Mouse (Mus musculus): Measurements from ENCODE around the gene Tunar. TPM values are rescaled to one million over a fixed set of nuclear protein-coding genes. Genes with fewer than 3 reads are reported as not detected.

The Tunar gene
- polyA plus RNA-seq, 1 experiment from 2014 or later, result 0.08 TPM

- WGBS, result 79% methylated on average over 7 of the region's 7 CpGs
Measured at GRCm38 (mm10) chr12:105344460-105344859, 10.8 kb downstream of the Tunar start.

GRCm38 (mm10) chr12:105346861-105347260 lies 13.2 kb downstream of the Tunar start:
- no peak overlapping the region for H3K9ac ChIP-seq
- H3K4me3 ChIP-seq (replicated peaks), result no peak overlapping the region
- no peak for ATAC-seq (replicated peaks; ENCODE audit: low FRiP score)
- H3K4me2 ChIP-seq, result no peak overlapping the region
- 50% methylated on average over 4 of the region's 4 CpGs for WGBS
- H3K36me3 ChIP-seq, result no peaks in the 10 kb centered on the region
- no peaks in the 10 kb centered on the region for H3K4me1 ChIP-seq
- no peaks in the 10 kb centered on the region for H3K9me3 ChIP-seq (replicated peaks)
- H3K27ac ChIP-seq, result no peak overlapping the region
- H3K27me3 ChIP-seq, result peaks cover 6% of the 10 kb centered on the region; the same call in 1 of the 2 replicates

More at GRCm38 (mm10) chr12:105344460-105344859, 10.8 kb downstream of the Tunar start:
- no peak for ATAC-seq (replicated peaks; ENCODE audit: low FRiP score)
- Histone ChIP-seq H3K4me2 (no peak overlapping the region), H3K4me1 (no peaks in the 10 kb centered on the region), H3K27ac (no peak overlapping the region), H3K27me3 (peaks cover 26% of the 10 kb centered on the region), H3K36me3 (no peaks in the 10 kb centered on the region), H3K4me3 (replicated peaks) (no peak overlapping the region), H3K9me3 (replicated peaks) (no peaks in the 10 kb centered on the region), H3K9ac (no peak overlapping the region)

- H3K4me1 ChIP-seq, result no peaks in the 10 kb centered on the region
Measured at GRCm38 (mm10) chr12:105347261-105347660, 13.6 kb downstream of the Tunar start.

GRCm38 (mm10) chr12:105354266-105354665 lies 20.6 kb downstream of the Tunar start:
- WGBS, result 78% methylated on average over 9 of the region's 9 CpGs
- no peaks in the 10 kb centered on the region for H3K36me3 ChIP-seq
- no peak overlapping the region for H3K27ac ChIP-seq
- H3K4me3 ChIP-seq (replicated peaks), result no peak overlapping the region
- H3K9me3 ChIP-seq (replicated peaks), result no peaks in the 10 kb centered on the region
- no peaks in the 10 kb centered on the region for H3K4me1 ChIP-seq
- no peak for ATAC-seq (replicated peaks; ENCODE audit: low FRiP score)
- no peak overlapping the region for H3K9ac ChIP-seq
- no peaks in the 10 kb centered on the region for H3K27me3 ChIP-seq
- no peak overlapping the region for H3K4me2 ChIP-seq

More at GRCm38 (mm10) chr12:105347261-105347660, 13.6 kb downstream of the Tunar start:
- WGBS, result 85% methylated on average over 13 of the region's 13 CpGs
- Histone ChIP-seq H3K4me3 (replicated peaks) (no peak overlapping the region), H3K36me3 (no peaks in the 10 kb centered on the region), H3K9me3 (replicated peaks) (no peaks in the 10 kb centered on the region), H3K27me3 (peaks cover 6% of the 10 kb centered on the region; the same call in 1 of the 2 replicates), H3K4me2 (no peak overlapping the region), H3K27ac (no peak overlapping the region), H3K9ac (no peak overlapping the region)
- no peak for ATAC-seq (replicated peaks; ENCODE audit: low FRiP score)

GRCm38 (mm10) chr12:105354772-105355171 lies 21.1 kb downstream of the Tunar start:
- H3K4me2 ChIP-seq, result no peak overlapping the region
- H3K27ac ChIP-seq, result no peak overlapping the region
- no peak for ATAC-seq (replicated peaks; ENCODE audit: low FRiP score)
- H3K9ac ChIP-seq, result no peak overlapping the region
- H3K4me1 ChIP-seq, result no peaks in the 10 kb centered on the region
- 87% methylated on average over 8 of the region's 8 CpGs for WGBS
- no peak overlapping the region for H3K4me3 ChIP-seq (replicated peaks)
- H3K27me3 ChIP-seq, result no peaks in the 10 kb centered on the region
- H3K9me3 ChIP-seq (replicated peaks), result no peaks in the 10 kb centered on the region
- no peaks in the 10 kb centered on the region for H3K36me3 ChIP-seq

GRCm38 (mm10) chr12:105356781-105357180 lies 23.1 kb downstream of the Tunar start:
- H3K9me3 ChIP-seq (replicated peaks), result no peaks in the 10 kb centered on the region
- no peaks in the 10 kb centered on the region for H3K4me1 ChIP-seq
- ATAC-seq (replicated peaks; ENCODE audit: low FRiP score), result no peak
- H3K4me3 ChIP-seq (replicated peaks), result no peak overlapping the region
- H3K9ac ChIP-seq, result no peak overlapping the region
- H3K27me3 ChIP-seq, result no peaks in the 10 kb centered on the region
- 83% methylated on average over 13 of the region's 13 CpGs for WGBS
- H3K36me3 ChIP-seq, result no peaks in the 10 kb centered on the region
- H3K4me2 ChIP-seq, result no peak overlapping the region
- no peak overlapping the region for H3K27ac ChIP-seq

- no peak for ATAC-seq (replicated peaks; ENCODE audit: low FRiP score)
- Histone ChIP-seq H3K9me3 (replicated peaks) (no peaks in the 10 kb centered on the region), H3K4me3 (replicated peaks) (no peak overlapping the region), H3K9ac (no peak overlapping the region), H3K36me3 (no peaks in the 10 kb centered on the region), H3K27me3 (0 out of 2 replicates have a peak, but pooled peaks cover 9% of the 10 kb centered on the region), H3K4me2 (no peak overlapping the region), H3K27ac (no peak overlapping the region), H3K4me1 (peaks cover 4% of the 10 kb centered on the region; the same call in 1 of the 2 replicates)
- WGBS, result 33% methylated on average over 2 of the region's 2 CpGs
Measured at GRCm38 (mm10) chr12:105363648-105364047, 30.0 kb downstream of the Tunar start.

GRCm38 (mm10) chr12:105374564-105374963 lies 40.9 kb downstream of the Tunar start:
- 41% methylated on average over 8 of the region's 8 CpGs for WGBS
- no peak overlapping the region for H3K27ac ChIP-seq
- no peaks in the 10 kb centered on the region for H3K9me3 ChIP-seq (replicated peaks)
- no peak overlapping the region for H3K4me2 ChIP-seq
- no peaks in the 10 kb centered on the region for H3K36me3 ChIP-seq
- no peak overlapping the region for H3K9ac ChIP-seq
- no peaks in the 10 kb centered on the region for H3K4me1 ChIP-seq
- 0 out of 2 replicates have a peak, but pooled peaks cover 3% of the 10 kb centered on the region for H3K27me3 ChIP-seq
- ATAC-seq (replicated peaks; ENCODE audit: low FRiP score), result peak; percentile 74; the same call in 1 of the 2 replicates
- H3K4me3 ChIP-seq (replicated peaks), result no peak overlapping the region

GRCm38 (mm10) chr12:105376976-105377375 lies 43.3 kb downstream of the Tunar start:
- Histone ChIP-seq H3K27ac (no peak overlapping the region), H3K9me3 (replicated peaks) (no peaks in the 10 kb centered on the region), H3K27me3 (0 out of 2 replicates have a peak, but pooled peaks cover 3% of the 10 kb centered on the region), H3K4me2 (no peak overlapping the region), H3K36me3 (no peaks in the 10 kb centered on the region), H3K4me3 (replicated peaks) (no peak overlapping the region), H3K4me1 (no peaks in the 10 kb centered on the region), H3K9ac (no peak overlapping the region)
- 34% methylated on average over 12 of the region's 12 CpGs for WGBS
- ATAC-seq (replicated peaks; ENCODE audit: low FRiP score), result no peak

GRCm38 (mm10) chr12:105382733-105383132 lies 49.1 kb downstream of the Tunar start:
- Histone ChIP-seq H3K27ac (no peak overlapping the region), H3K9me3 (replicated peaks) (no peaks in the 10 kb centered on the region), H3K4me1 (peaks cover 4% of the 10 kb centered on the region; the same call in 1 of the 2 replicates), H3K27me3 (no peaks in the 10 kb centered on the region), H3K4me2 (no peak overlapping the region), H3K4me3 (replicated peaks) (no peak overlapping the region), H3K9ac (no peak overlapping the region), H3K36me3 (no peaks in the 10 kb centered on the region)
- no peak for ATAC-seq (replicated peaks; ENCODE audit: low FRiP score)
- 21% methylated on average over 7 of the region's 7 CpGs for WGBS

- Histone ChIP-seq H3K9ac (no peak overlapping the region), H3K4me1 (0 out of 2 replicates have a peak, but pooled peaks cover 3% of the 10 kb centered on the region), H3K4me3 (replicated peaks) (no peak overlapping the region), H3K27ac (no peak overlapping the region), H3K9me3 (replicated peaks) (no peaks in the 10 kb centered on the region), H3K36me3 (no peaks in the 10 kb centered on the region), H3K4me2 (no peak overlapping the region), H3K27me3 (no peaks in the 10 kb centered on the region)
- 91% methylated on average over 7 of the region's 7 CpGs for WGBS
- no peak for ATAC-seq (replicated peaks; ENCODE audit: low FRiP score)
Measured at GRCm38 (mm10) chr12:105394671-105395070, 61.0 kb downstream of the Tunar start.

GRCm38 (mm10) chr12:105398172-105398571 lies 64.5 kb downstream of the Tunar start:
- H3K9me3 ChIP-seq (replicated peaks), result no peaks in the 10 kb centered on the region
- no peaks in the 10 kb centered on the region for H3K27me3 ChIP-seq
- H3K36me3 ChIP-seq, result no peaks in the 10 kb centered on the region
- H3K27ac ChIP-seq, result no peak overlapping the region
- no peak overlapping the region for H3K4me3 ChIP-seq (replicated peaks)
- H3K4me2 ChIP-seq, result no peak overlapping the region
- H3K4me1 ChIP-seq, result 0 out of 2 replicates have a peak, but pooled peaks cover 3% of the 10 kb centered on the region
- no peak overlapping the region for H3K9ac ChIP-seq
- WGBS, result 44% methylated on average over 5 of the region's 5 CpGs
- peak; percentile 62; the same call in 1 of the 2 replicates for ATAC-seq (replicated peaks; ENCODE audit: low FRiP score)

GRCm38 (mm10) chr12:105403742-105404141 lies 70.1 kb downstream of the Tunar start:
- H3K9me3 ChIP-seq (replicated peaks), result no peaks in the 10 kb centered on the region

More at GRCm38 (mm10) chr12:105403742-105404141, 70.1 kb downstream of the Tunar start:
- no peaks in the 10 kb centered on the region for H3K36me3 ChIP-seq
- 84% methylated on average over 5 of the region's 5 CpGs for WGBS
- no peak for ATAC-seq (replicated peaks; ENCODE audit: low FRiP score)
- no peaks in the 10 kb centered on the region for H3K4me1 ChIP-seq
- H3K27me3 ChIP-seq, result no peaks in the 10 kb centered on the region
- no peak overlapping the region for H3K4me2 ChIP-seq
- H3K27ac ChIP-seq, result no peak overlapping the region
- no peak overlapping the region for H3K4me3 ChIP-seq (replicated peaks)
- H3K9ac ChIP-seq, result no peak overlapping the region
